Mouse (Mus musculus) heart, embryonic 12.5 days (tissue): ENCODE measurements at regions not wholly inside any gene's neighbourhood (a gene's known extent, or its start where the extent isn't known, plus 50 kb on each side); places are given as distances from the start of the nearest gene placed in this dataset.

Experiments
- ATAC-seq: fragments of 200-750 bp; cut with Nextera tagmentation; 2 replicates; pipeline ENCODE4 v1.8.0; 2017; ENCODE audit warnings: moderate TSS enrichment, moderate library complexity; ENCODE audit not compliant: insufficient number of reproducible peaks, low FRiP score
- H3K27ac ChIP-seq: fragments of 300-500 bp; sonication (generic); 2 replicates; pipeline ENCODE4 v1.5.1; 2016; ENCODE audit warnings: mild to moderate bottlenecking, moderate library complexity; ENCODE audit not compliant: poor library complexity, severe bottlenecking
- H3K27me3 ChIP-seq: fragments of 300-500 bp; sonication (generic); replicated peaks from 2 replicates; pipeline ENCODE4 v1.6.1; 2016; ENCODE audit warnings: mild to moderate bottlenecking, moderate library complexity
- H3K36me3 ChIP-seq: fragments of 300-500 bp; sonication (generic); 2 replicates; pipeline ENCODE4 v1.6.1; 2016; ENCODE audit warnings: mild to moderate bottlenecking, moderate library complexity
- H3K4me1 ChIP-seq: fragments of 300-500 bp; sonication (generic); replicated peaks from 2 replicates; pipeline ENCODE4 v1.6.1; 2016; ENCODE audit warnings: mild to moderate bottlenecking
- H3K4me2 ChIP-seq: fragments of 300-500 bp; sonication (generic); 2 replicates; pipeline ENCODE4 v1.6.1; 2016; ENCODE audit warnings: mild to moderate bottlenecking, moderate library complexity
- H3K4me3 ChIP-seq: fragments of 300-500 bp; sonication (generic); 2 replicates; pipeline ENCODE4 v1.5.1; 2016; ENCODE audit warnings: mild to moderate bottlenecking
- H3K9ac ChIP-seq: fragments of 300-500 bp; sonication (generic); 2 replicates; pipeline ENCODE4 v1.6.1; 2016; ENCODE audit warnings: mild to moderate bottlenecking, moderate library complexity
- H3K9me3 ChIP-seq: fragments of 300-500 bp; sonication (generic); replicated peaks from 2 replicates; pipeline ENCODE4 v1.6.1; 2016; ENCODE audit warnings: mild to moderate bottlenecking, moderate library complexity
- WGBS: fragments of 180-500 bp; shearing (Covaris S2); methylation state at CpG from one replicate; pipeline ENCODE4 v1.1.7; 2016; 5-methylcytosine and 5-hydroxymethylcytosine counted together

GRCm38 (mm10) chr13:28563585-28563984 lies 306.3 kb downstream of the Gm11361 start:
- 82% methylated on average over 2 of the region's 2 CpGs for WGBS
- H3K36me3 ChIP-seq, result no peaks in the 10 kb centered on the region
- H3K4me2 ChIP-seq, result no peak overlapping the region
- H3K9me3 ChIP-seq, result no peaks in the 10 kb centered on the region
- H3K27ac ChIP-seq, result no peak overlapping the region
- H3K27me3 ChIP-seq, result no peaks in the 10 kb centered on the region
- no peak overlapping the region for H3K4me3 ChIP-seq
- no peak overlapping the region for H3K9ac ChIP-seq
- no peak for ATAC-seq
- no peaks in the 10 kb centered on the region for H3K4me1 ChIP-seq

- no peak overlapping the region for H3K4me3 ChIP-seq
- no peaks in the 10 kb centered on the region for H3K27me3 ChIP-seq
- no peak overlapping the region for H3K4me2 ChIP-seq
- H3K9me3 ChIP-seq, result no peaks in the 10 kb centered on the region
- ATAC-seq, result no peak
- H3K36me3 ChIP-seq, result no peaks in the 10 kb centered on the region
- H3K9ac ChIP-seq, result no peak overlapping the region
- no peak overlapping the region for H3K27ac ChIP-seq
- 0 out of 2 replicates have a peak, but pooled peaks cover 4% of the 10 kb centered on the region for H3K4me1 ChIP-seq
- WGBS, result 79% methylated on average over 2 of the region's 2 CpGs
Measured at GRCm38 (mm10) chr13:28560081-28560480, 302.8 kb downstream of the Gm11361 start.

- ATAC-seq, result no peak
- no peak overlapping the region for H3K4me2 ChIP-seq
- no peaks in the 10 kb centered on the region for H3K27me3 ChIP-seq
- H3K27ac ChIP-seq, result no peak overlapping the region
- no peak overlapping the region for H3K9ac ChIP-seq
- WGBS, result 79% methylated on average over 4 of the region's 4 CpGs
- H3K9me3 ChIP-seq, result no peaks in the 10 kb centered on the region
- H3K36me3 ChIP-seq, result no peaks in the 10 kb centered on the region
- H3K4me3 ChIP-seq, result no peak overlapping the region
- H3K4me1 ChIP-seq, result peaks cover 15% of the 10 kb centered on the region; the same call in 1 of the 2 replicates
Measured at GRCm38 (mm10) chr13:28557032-28557570, 299.8 kb downstream of the Gm11361 start.

GRCm38 (mm10) chr13:28556385-28556938 lies 299.1 kb downstream of the Gm11361 start:
- H3K27me3 ChIP-seq, result no peaks in the 10 kb centered on the region
- H3K27ac ChIP-seq, result no peak overlapping the region
- H3K9ac ChIP-seq, result no peak overlapping the region
- no peak overlapping the region for H3K4me2 ChIP-seq
- H3K36me3 ChIP-seq, result no peaks in the 10 kb centered on the region
- ATAC-seq, result no peak
- no peak overlapping the region for H3K4me3 ChIP-seq
- no peaks in the 10 kb centered on the region for H3K9me3 ChIP-seq
- WGBS, result 50% methylated on average over 5 of the region's 5 CpGs
- peaks cover 17% of the 10 kb centered on the region; the same call in 1 of the 2 replicates for H3K4me1 ChIP-seq

- Histone ChIP-seq H3K36me3 (no peaks in the 10 kb centered on the region), H3K9ac (no peak overlapping the region), H3K4me2 (no peak overlapping the region), H3K27me3 (no peaks in the 10 kb centered on the region), H3K9me3 (no peaks in the 10 kb centered on the region), H3K4me3 (no peak overlapping the region), H3K27ac (no peak overlapping the region), H3K4me1 (peaks cover 19% of the 10 kb centered on the region; the same call in 1 of the 2 replicates)
- WGBS, result 81% methylated on average over 12 of the region's 12 CpGs
- ATAC-seq, result no peak
Measured at GRCm38 (mm10) chr13:28554143-28554830, 297.0 kb downstream of the Gm11361 start.

- Histone ChIP-seq H3K4me1 (peaks cover 19% of the 10 kb centered on the region; the same call in 1 of the 2 replicates), H3K9ac (no peak overlapping the region), H3K27me3 (no peaks in the 10 kb centered on the region), H3K4me3 (no peak overlapping the region), H3K27ac (peak overlapping the region; percentile 62; the same call in 1 of the 2 replicates), H3K36me3 (no peaks in the 10 kb centered on the region), H3K9me3 (no peaks in the 10 kb centered on the region), H3K4me2 (no peak overlapping the region)
- 63% methylated on average over 10 of the region's 10 CpGs for WGBS
- ATAC-seq, result no peak
Measured at GRCm38 (mm10) chr13:28552974-28553750, 295.8 kb downstream of the Gm11361 start.

GRCm38 (mm10) chr13:28551555-28551954 lies 294.2 kb downstream of the Gm11361 start:
- H3K36me3 ChIP-seq, result no peaks in the 10 kb centered on the region
- H3K9me3 ChIP-seq, result no peaks in the 10 kb centered on the region
- no peaks in the 10 kb centered on the region for H3K27me3 ChIP-seq
- H3K9ac ChIP-seq, result no peak overlapping the region
- H3K4me3 ChIP-seq, result no peak overlapping the region
- WGBS, result 66% methylated on average over 6 of the region's 6 CpGs
- H3K27ac ChIP-seq, result no peak overlapping the region
- H3K4me2 ChIP-seq, result no peak overlapping the region
- ATAC-seq, result no peak
- peaks cover 15% of the 10 kb centered on the region; the same call in 1 of the 2 replicates for H3K4me1 ChIP-seq

GRCm38 (mm10) chr13:28545797-28546196 lies 288.5 kb downstream of the Gm11361 start:
- H3K4me3 ChIP-seq, result no peak overlapping the region
- no peaks in the 10 kb centered on the region for H3K27me3 ChIP-seq
- no peak for ATAC-seq
- H3K4me2 ChIP-seq, result no peak overlapping the region
- H3K9ac ChIP-seq, result no peak overlapping the region
- H3K27ac ChIP-seq, result no peak overlapping the region
- 83% methylated on average over 1 of the region's 1 CpGs for WGBS
- H3K9me3 ChIP-seq, result no peaks in the 10 kb centered on the region
- H3K4me1 ChIP-seq, result peaks cover 12% of the 10 kb centered on the region
- H3K36me3 ChIP-seq, result no peaks in the 10 kb centered on the region

- H3K9me3 ChIP-seq, result no peaks in the 10 kb centered on the region
- no peak for ATAC-seq
- no peaks in the 10 kb centered on the region for H3K36me3 ChIP-seq
- H3K9ac ChIP-seq, result no peak overlapping the region
- H3K4me1 ChIP-seq, result peaks cover 12% of the 10 kb centered on the region
- H3K27me3 ChIP-seq, result no peaks in the 10 kb centered on the region
- H3K27ac ChIP-seq, result no peak overlapping the region
- no peak overlapping the region for H3K4me2 ChIP-seq
- no peak overlapping the region for H3K4me3 ChIP-seq
- 38% methylated on average over 2 of the region's 2 CpGs for WGBS
Measured at GRCm38 (mm10) chr13:28545337-28545736, 288.0 kb downstream of the Gm11361 start.

GRCm38 (mm10) chr13:28544819-28545180 lies 287.5 kb downstream of the Gm11361 start:
- H3K27ac ChIP-seq, result no peak overlapping the region
- no peaks in the 10 kb centered on the region for H3K36me3 ChIP-seq
- 61% methylated on average over 2 of the region's 2 CpGs for WGBS
- no peaks in the 10 kb centered on the region for H3K27me3 ChIP-seq
- no peak overlapping the region; the same call in 1 of the 2 replicates for H3K4me2 ChIP-seq
- no peak overlapping the region for H3K4me3 ChIP-seq
- peaks cover 12% of the 10 kb centered on the region for H3K4me1 ChIP-seq
- no peak overlapping the region for H3K9ac ChIP-seq
- ATAC-seq, result no peak
- no peaks in the 10 kb centered on the region for H3K9me3 ChIP-seq
